Mouse (Mus musculus) neural tube, embryonic 14.5 days (tissue): ENCODE data around the gene Clrn3. TPM values are rescaled to one million over a fixed set of nuclear protein-coding genes. Genes with fewer than 3 reads are reported as not detected.
"Not testable (repeated sequence)": the region's sequence is repeated elsewhere in the genome, so short reads cannot be mapped to it uniquely, and the experiment has no call there.

ENCODE experiments used
- ATAC-seq: fragments of 200-750 bp; cut with Nextera tagmentation; 2 replicates; pipeline ENCODE4 v1.8.0; 2017; ENCODE audit warnings: low read depth, mild to moderate bottlenecking, moderate TSS enrichment, moderate library complexity
- H3K27ac ChIP-seq: fragments of 300-500 bp; sonication (generic); 2 replicates; pipeline ENCODE4 v1.5.1; 2014; ENCODE audit warnings: low read depth, mild to moderate bottlenecking, control low read depth, low read length, moderate library complexity, mixed read lengths
- H3K27me3 ChIP-seq: fragments of 300-500 bp; sonication (generic); 2 replicates; pipeline ENCODE4 v1.6.1; 2014; ENCODE audit warnings: low read length; ENCODE audit not compliant: control insufficient read depth, insufficient read depth
- H3K36me3 ChIP-seq: fragments of 300-500 bp; sonication (generic); 2 replicates; pipeline ENCODE4 v1.6.1; 2014; ENCODE audit warnings: low read length, mixed read lengths; ENCODE audit not compliant: control insufficient read depth, insufficient read depth
- H3K4me1 ChIP-seq: fragments of 300-500 bp; sonication (generic); 2 replicates; pipeline ENCODE4 v1.6.1; 2014; ENCODE audit warnings: low read length; ENCODE audit not compliant: control insufficient read depth, insufficient read depth
- H3K4me2 ChIP-seq: fragments of 300-500 bp; sonication (generic); 2 replicates; pipeline ENCODE4 v1.6.1; 2014; ENCODE audit warnings: mild to moderate bottlenecking, low read depth, low read length, control low read depth
- H3K4me3 ChIP-seq: fragments of 300-500 bp; sonication (generic); 2 replicates; pipeline ENCODE4 v1.5.1; 2014; ENCODE audit warnings: low read depth, low read length, control low read depth, mixed read lengths
- H3K9ac ChIP-seq: fragments of 300-500 bp; sonication (generic); replicated peaks from 2 replicates; pipeline ENCODE4 v1.6.1; 2014; ENCODE audit warnings: low read depth, mild to moderate bottlenecking, control low read depth, low read length, mixed read lengths
- H3K9me3 ChIP-seq: fragments of 300-500 bp; sonication (generic); 2 replicates; pipeline ENCODE4 v1.6.1; 2016; ENCODE audit warnings: low read length; ENCODE audit not compliant: control insufficient read depth
- WGBS: fragments of 180-500 bp; shearing (Covaris S2); extraction: QIAGEN DNeasy Blood & Tissue Kit; methylation state at CpG from one replicate; pipeline ENCODE4 v1.1.7; 2014; 5-methylcytosine and 5-hydroxymethylcytosine counted together
- polyA plus RNA-seq: library from polyadenylated mRNA; unstranded; fragments of >200 nt; fragmentation: Nextera tagmentation; extraction: Ambion mirVana; gene quantifications from 2 replicates; pipeline ENCODE4 v1.2.1, GENCODE M21; 2014

Gene Clrn3
- polyA plus RNA-seq, 1 experiment from 2014 or later, result not detected

DNA sequence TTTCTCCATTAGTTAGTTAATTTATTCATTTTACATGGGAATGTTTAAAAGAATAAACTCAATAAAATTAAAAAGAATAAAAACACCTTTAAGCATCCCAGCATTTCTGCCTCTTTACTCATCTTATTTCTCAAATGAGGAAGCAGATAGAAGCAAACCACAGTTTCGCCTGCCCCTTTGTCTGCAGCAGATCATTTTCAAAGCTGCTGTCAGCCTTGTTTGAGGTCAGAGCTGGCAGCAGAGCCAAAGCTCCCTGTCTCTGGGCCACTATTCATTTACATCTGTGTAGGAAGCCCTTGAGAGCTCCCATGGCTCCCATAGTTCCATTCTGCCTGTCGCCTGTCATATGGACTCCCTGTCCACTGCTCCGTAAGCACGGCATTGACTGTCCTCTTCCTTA lies 19.9 kb downstream of the Clrn3 start:
- no peak overlapping the region for H3K4me2 ChIP-seq
- H3K36me3 ChIP-seq, result no peaks in the 10 kb centered on the region
- H3K9me3 ChIP-seq, result no peaks in the 10 kb centered on the region
- H3K4me3 ChIP-seq, result no peak overlapping the region
- ATAC-seq, result no peak
- H3K9ac ChIP-seq, result no peak overlapping the region
- no peak overlapping the region for H3K27ac ChIP-seq
- WGBS, result 77% methylated on average over 4 of the region's 4 CpGs
- no peaks in the 10 kb centered on the region for H3K4me1 ChIP-seq
- no peaks in the 10 kb centered on the region for H3K27me3 ChIP-seq

DNA sequence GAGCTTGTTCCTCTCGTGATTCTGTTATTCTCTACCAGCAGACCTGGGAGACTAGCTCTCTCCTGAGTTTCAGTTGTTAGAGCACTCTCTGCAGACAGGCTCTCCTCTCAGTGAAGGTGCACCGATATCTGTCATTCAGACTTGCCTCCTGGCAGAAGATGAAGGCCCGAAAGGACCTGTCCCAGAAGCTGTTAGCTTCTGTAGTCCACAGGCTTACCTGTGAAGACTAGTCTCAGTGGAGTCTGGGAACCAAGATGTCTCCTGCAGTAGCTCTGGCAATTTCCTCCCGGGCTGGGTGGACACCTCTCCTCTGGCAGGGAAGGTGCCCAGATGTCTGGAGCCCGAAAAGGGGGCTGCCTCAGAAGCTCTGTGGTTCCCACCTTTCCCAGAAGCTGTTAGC lies 21.9 kb downstream of the Clrn3 start:
- WGBS, result 95% methylated on average over 5 of the region's 5 CpGs
- ATAC-seq, result not testable (repeated sequence)

DNA sequence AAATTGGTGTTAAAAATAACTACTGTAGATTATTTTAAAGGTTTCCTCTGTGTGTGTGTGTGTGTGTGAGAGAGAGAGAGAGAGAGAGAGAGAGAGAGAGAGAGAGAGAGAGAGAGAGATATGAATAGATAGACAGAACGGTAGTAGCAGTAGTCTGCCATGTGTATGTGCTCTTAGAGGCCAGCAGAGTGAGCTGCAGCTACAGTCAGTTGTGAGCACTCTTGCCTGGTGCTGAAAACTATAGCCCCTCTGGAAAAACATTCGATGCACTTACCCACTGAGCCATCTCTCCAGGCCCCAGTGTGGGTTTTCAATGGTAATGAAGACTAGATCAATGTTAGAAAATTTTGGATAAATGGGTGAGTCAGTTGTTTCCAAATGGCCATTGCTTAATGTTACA lies 29.1 kb downstream of the Clrn3 start:
- no peak overlapping the region for H3K9ac ChIP-seq
- H3K36me3 ChIP-seq, result no peaks in the 10 kb centered on the region
- no peaks in the 10 kb centered on the region for H3K9me3 ChIP-seq
- no peak overlapping the region for H3K4me2 ChIP-seq
- H3K4me1 ChIP-seq, result no peaks in the 10 kb centered on the region
- H3K27ac ChIP-seq, result no peak overlapping the region
- no peak overlapping the region for H3K4me3 ChIP-seq
- H3K27me3 ChIP-seq, result no peaks in the 10 kb centered on the region
- 65% methylated on average over 2 of the region's 2 CpGs for WGBS
- ATAC-seq, result no peak

More for the DNA sequence above, 21.9 kb downstream of the Clrn3 start:
- H3K27me3 ChIP-seq, H3K27ac ChIP-seq, H3K4me3 ChIP-seq, H3K9me3 ChIP-seq, H3K9ac ChIP-seq, H3K4me1 ChIP-seq, H3K4me2 ChIP-seq, H3K36me3 ChIP-seq: not testable (repeated sequence)

DNA sequence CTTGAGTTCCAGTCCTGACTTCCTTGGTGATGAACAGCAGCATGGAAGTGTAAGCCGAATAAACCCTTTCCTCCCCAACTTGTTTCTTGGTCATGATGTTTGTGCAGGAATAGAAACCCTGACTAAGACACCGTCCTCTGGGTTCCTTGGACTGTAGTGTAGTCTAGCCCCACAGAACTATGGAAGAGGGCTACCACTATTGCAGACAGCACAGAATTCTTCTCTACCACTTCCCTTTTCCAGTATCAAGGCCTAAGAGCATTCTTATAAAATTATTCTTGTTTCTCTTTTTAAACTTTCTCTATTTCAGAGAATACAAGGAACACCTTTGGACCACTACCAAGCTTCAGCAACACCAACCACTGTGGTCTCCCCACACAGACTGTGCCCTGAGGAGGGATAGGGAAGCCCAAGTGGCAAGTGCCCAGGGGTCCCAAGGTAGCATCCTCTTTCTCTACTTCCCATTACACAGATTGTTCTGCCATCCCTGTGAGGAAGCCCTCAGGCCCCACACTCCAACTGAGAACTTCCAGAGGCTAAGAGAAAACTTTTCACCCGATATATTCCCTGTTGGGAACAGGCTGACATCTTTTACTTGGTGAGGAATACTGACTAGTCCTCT lies 29.8 kb downstream of the Clrn3 start:
- H3K27me3 ChIP-seq, result no peaks in the 10 kb centered on the region
- WGBS, result 82% methylated on average over 2 of the region's 3 CpGs
- no peak for ATAC-seq
- H3K27ac ChIP-seq, result no peak overlapping the region
- H3K9ac ChIP-seq, result no peak overlapping the region
- no peak overlapping the region for H3K4me3 ChIP-seq
- H3K4me1 ChIP-seq, result no peaks in the 10 kb centered on the region
- no peaks in the 10 kb centered on the region for H3K36me3 ChIP-seq
- no peak overlapping the region for H3K4me2 ChIP-seq
- H3K9me3 ChIP-seq, result no peaks in the 10 kb centered on the region

GRCm38 (mm10) chr7:135495303-135495702 lies 33.2 kb downstream of the Clrn3 start:
- Histone ChIP-seq H3K9ac (no peak overlapping the region), H3K36me3 (no peaks in the 10 kb centered on the region), H3K9me3 (no peaks in the 10 kb centered on the region), H3K27me3 (no peaks in the 10 kb centered on the region), H3K4me3 (no peak overlapping the region), H3K27ac (no peak overlapping the region), H3K4me1 (no peaks in the 10 kb centered on the region), H3K4me2 (no peak overlapping the region)
- 48% methylated on average over 3 of the region's 3 CpGs for WGBS
- ATAC-seq, result no peak

DNA sequence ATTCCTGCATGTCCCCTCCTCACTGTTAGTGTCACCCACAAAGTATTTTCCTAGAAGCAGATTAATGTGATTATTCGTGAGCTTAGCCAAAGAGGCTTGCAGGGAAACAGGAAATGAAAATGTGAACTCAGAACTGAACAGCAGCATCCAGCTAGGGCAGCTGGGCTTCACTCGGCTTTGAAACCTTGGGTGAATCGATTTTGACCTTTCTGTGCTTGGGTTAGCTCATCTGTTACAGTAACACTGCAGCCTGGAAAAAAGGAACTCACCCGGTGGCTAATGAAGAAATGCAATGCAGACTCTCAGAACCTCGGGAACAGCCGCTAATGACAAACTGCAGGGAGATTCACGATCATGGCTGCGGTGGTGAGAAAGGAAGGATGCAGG lies 38.0 kb downstream of the Clrn3 start:
- Histone ChIP-seq H3K4me3 (no peak overlapping the region), H3K4me2 (no peak overlapping the region), H3K4me1 (0 out of 2 replicates have a peak, but pooled peaks cover 5% of the 10 kb centered on the region), H3K9ac (no peak overlapping the region), H3K27me3 (no peaks in the 10 kb centered on the region), H3K9me3 (no peaks in the 10 kb centered on the region), H3K27ac (no peak overlapping the region), H3K36me3 (no peaks in the 10 kb centered on the region)
- no peak for ATAC-seq
- WGBS, result 58% methylated on average over 8 of the region's 8 CpGs

DNA sequence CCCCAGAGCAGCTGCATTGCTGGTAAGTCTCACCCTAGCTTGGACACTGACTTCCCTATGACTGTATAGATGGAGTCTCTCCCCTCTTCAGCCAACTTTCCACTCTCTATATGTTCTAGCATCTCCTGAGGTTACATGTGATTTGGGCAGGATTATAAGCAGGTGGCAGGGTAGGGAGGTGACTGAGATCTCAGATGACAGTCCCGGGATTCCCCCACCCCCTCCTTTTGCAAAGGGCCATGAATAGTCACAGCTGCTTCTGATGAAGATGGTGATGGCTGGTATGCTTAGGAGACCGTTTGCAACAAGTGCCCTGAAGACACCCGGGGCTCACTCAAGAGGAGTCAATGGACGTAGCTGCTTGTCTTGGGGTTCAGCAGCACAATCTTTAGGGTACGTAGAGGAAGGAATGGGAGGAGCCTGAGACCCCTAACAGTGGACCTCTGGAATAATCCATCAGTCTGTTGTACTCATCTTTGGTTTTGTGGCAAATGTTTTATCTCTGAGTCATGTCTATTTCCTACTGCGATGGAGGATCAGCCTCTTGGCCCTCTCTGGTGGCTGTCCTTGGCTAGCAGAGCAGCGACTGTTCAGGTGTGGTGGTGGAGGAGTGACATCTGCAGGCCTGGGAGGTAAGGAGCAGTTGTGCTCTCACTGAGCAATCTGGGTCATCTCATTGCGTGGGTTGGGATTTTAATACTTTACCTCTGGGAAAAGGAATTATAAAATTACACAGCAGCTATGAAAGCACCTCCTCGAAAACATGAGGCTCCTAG lies 38.5 kb downstream of the Clrn3 start:
- no peak overlapping the region for H3K9ac ChIP-seq

DNA sequence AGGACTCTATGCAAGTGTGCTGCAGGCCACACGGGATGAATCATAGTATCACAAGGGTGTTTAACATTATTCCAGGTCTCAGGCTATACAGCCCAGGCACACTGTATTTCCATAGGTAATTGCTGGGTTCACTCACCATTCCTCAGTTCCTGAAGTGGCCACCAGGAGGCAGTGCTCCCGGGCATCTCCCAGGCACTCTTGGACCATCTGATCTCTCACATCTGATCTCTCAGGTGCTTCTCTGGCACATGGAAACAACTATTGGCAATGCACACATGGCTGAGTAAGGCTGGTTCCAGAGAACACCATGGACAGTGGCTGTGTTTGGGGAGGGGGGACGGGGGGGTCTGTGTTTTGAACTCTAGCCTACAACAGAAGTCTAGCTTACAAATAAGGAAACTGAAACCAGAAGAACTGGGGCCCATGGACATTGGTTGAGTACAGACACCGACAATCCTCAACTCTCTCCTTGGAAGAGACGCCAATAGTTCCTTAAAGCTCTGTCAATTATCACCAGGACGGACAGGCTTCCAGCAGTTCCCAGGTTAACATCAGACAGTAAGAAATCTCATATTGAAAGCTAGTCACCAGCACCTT lies 40.1 kb downstream of the Clrn3 start:
- 74% methylated on average over 6 of the region's 6 CpGs for WGBS
- Histone ChIP-seq H3K4me2 (no peak overlapping the region), H3K36me3 (no peaks in the 10 kb centered on the region), H3K27ac (no peak overlapping the region), H3K4me3 (no peak overlapping the region), H3K9ac (no peak overlapping the region), H3K9me3 (no peaks in the 10 kb centered on the region), H3K4me1 (0 out of 2 replicates have a peak, but pooled peaks cover 5% of the 10 kb centered on the region), H3K27me3 (no peaks in the 10 kb centered on the region)
- no peak for ATAC-seq

More for the DNA sequence above, 38.5 kb downstream of the Clrn3 start:
- 84% methylated on average over 9 of the region's 9 CpGs for WGBS
- Histone ChIP-seq H3K27ac (no peak overlapping the region), H3K36me3 (no peaks in the 10 kb centered on the region), H3K4me2 (no peak overlapping the region), H3K9me3 (no peaks in the 10 kb centered on the region), H3K4me1 (0 out of 2 replicates have a peak, but pooled peaks cover 5% of the 10 kb centered on the region), H3K27me3 (no peaks in the 10 kb centered on the region), H3K4me3 (no peak overlapping the region)
- ATAC-seq, result no peak

DNA sequence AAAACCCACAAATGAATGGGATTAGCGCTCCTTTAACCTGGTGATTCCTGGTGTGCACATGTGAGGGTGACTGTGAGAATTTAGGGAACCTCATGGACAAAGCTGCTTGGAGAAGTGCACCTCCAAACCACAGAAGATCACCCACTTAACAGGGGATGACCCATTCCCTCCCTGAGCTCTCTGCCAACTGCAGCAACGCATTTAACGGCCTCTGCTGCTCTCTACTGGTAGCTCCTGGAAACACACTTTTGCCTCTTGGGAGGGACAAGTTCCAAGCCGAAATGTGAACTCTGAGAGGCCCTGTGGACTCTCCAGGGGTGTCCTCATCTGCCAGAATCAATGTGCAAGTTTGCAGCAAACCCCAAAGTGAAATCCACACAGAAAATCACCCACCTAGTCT lies 41.0 kb downstream of the Clrn3 start:
- Histone ChIP-seq H3K27me3 (no peaks in the 10 kb centered on the region), H3K27ac (no peak overlapping the region), H3K4me1 (0 out of 2 replicates have a peak, but pooled peaks cover 5% of the 10 kb centered on the region), H3K36me3 (no peaks in the 10 kb centered on the region), H3K4me3 (no peak overlapping the region), H3K4me2 (no peak overlapping the region), H3K9ac (no peak overlapping the region), H3K9me3 (no peaks in the 10 kb centered on the region)
- 26% methylated on average over 4 of the region's 4 CpGs for WGBS
- ATAC-seq, result no peak; the same call in 1 of the 2 replicates
